Mouse (Mus musculus) liver, embryonic 16.5 days (tissue): Measurements from ENCODE around the gene Slc23a4. TPM values are rescaled to one million over a fixed set of nuclear protein-coding genes. Genes with fewer than 3 reads are reported as not detected.

Experiments
- ATAC-seq: fragments of 200-750 bp; cut with Nextera tagmentation; 2 replicates; pipeline ENCODE4 v1.8.0; 2017; ENCODE audit warnings: low read depth, mild to moderate bottlenecking, moderate number of reproducible peaks, moderate library complexity
- H3K27ac ChIP-seq: fragments of 300-500 bp; sonication (generic); 2 replicates; pipeline ENCODE4 v1.5.1; 2014; ENCODE audit warnings: mild to moderate bottlenecking, low read length
- H3K27me3 ChIP-seq: fragments of 300-500 bp; sonication (generic); 2 replicates; pipeline ENCODE4 v1.6.1; 2014; ENCODE audit warnings: low read depth, low read length, mixed read lengths; ENCODE audit not compliant: control insufficient read depth, insufficient read depth
- H3K36me3 ChIP-seq: fragments of 300-500 bp; sonication (generic); 2 replicates; pipeline ENCODE4 v1.6.1; 2014; ENCODE audit warnings: mild to moderate bottlenecking; ENCODE audit not compliant: control insufficient read depth, insufficient read depth
- H3K4me1 ChIP-seq: fragments of 300-500 bp; sonication (generic); 2 replicates; pipeline ENCODE4 v1.6.1; 2014; ENCODE audit warnings: low read depth, low read length, mixed read lengths; ENCODE audit not compliant: control insufficient read depth
- H3K4me2 ChIP-seq: fragments of 300-500 bp; sonication (generic); 2 replicates; pipeline ENCODE4 v1.6.1; 2014; ENCODE audit warnings: low read depth, low read length, mixed read lengths
- H3K4me3 ChIP-seq: fragments of 300-500 bp; sonication (generic); 2 replicates; pipeline ENCODE4 v1.5.1; 2014; ENCODE audit warnings: low read depth, mild to moderate bottlenecking, low read length
- H3K9ac ChIP-seq: fragments of 300-500 bp; sonication (generic); 2 replicates; pipeline ENCODE4 v1.6.1; 2014; ENCODE audit warnings: low read depth, low read length
- H3K9me3 ChIP-seq: fragments of 300-500 bp; sonication (generic); replicated peaks from 2 replicates; pipeline ENCODE4 v1.6.1; 2016; ENCODE audit warnings: low read length; ENCODE audit not compliant: control insufficient read depth
- WGBS: fragments of 180-500 bp; shearing (Covaris S2); extraction: QIAGEN DNeasy Blood & Tissue Kit; methylation state at CpG from one replicate; pipeline ENCODE4 v1.1.7; 2014; ENCODE audit not compliant: insufficient replicate concordance; 5-methylcytosine and 5-hydroxymethylcytosine counted together
- polyA plus RNA-seq: library from polyadenylated mRNA; unstranded; fragments of >200 nt; fragmentation: Nextera tagmentation; extraction: Ambion mirVana; gene quantifications from 2 replicates; pipeline ENCODE4 v1.2.1, GENCODE M21; 2015

The Slc23a4 gene
- 0.08 and 0.14 TPM in 2 replicates for polyA plus RNA-seq

DNA sequence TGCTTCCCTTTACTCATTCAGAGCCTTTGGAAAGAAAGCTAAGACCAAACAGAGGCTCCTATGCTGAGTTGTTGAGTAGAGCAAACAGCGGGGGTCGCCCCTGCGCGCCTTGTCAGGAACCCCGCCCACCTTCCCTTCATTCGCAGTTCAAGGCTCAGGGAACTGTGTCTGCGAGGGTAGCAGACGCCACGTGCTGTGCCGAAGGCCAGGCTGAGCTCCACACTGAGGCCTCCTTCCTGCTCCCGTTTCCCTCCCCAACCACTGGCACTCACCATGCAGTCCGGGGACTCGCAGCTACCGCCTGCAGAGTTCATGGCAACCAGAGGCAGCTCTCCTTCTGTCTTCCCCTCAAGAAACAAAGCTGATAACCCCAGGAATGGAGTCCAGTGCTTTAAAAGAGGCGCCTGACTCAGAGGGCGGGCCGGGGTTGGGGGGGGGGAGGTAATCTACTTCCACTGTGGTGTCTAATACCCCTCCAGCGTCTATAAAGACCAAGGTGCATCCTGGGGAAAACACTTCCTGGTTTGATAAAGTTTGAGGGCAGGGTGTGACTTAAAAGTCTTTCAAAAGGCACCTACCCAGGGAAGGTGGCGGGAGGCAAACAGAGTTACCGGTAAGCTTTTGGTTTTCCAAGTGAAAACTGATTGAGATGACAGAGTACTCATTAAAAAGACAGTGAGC, at the start of gene Slc23a4:
Gene Slc23a4 (minus strand): TSS at position 324 of the 681 bp plus-strand sequence.
- Histone ChIP-seq H3K9me3 (no peaks in the 10 kb centered on the region), H3K27me3 (no peaks in the 10 kb centered on the region), H3K36me3 (no peaks in the 10 kb centered on the region), H3K27ac (no peak within 1 kb of the TSS), H3K9ac (no peak within 1 kb of the TSS), H3K4me2 (peak within 1 kb of the TSS; percentile 15; the same call in 1 of the 2 replicates), H3K4me1 (peaks cover 3% of the 10 kb centered on the region), H3K4me3 (no peak within 1 kb of the TSS)
- ATAC-seq = no peak
- 8% methylated on average over 20 of the region's 20 CpGs for WGBS

GRCm38 (mm10) chr6:35033341-35033740, 45.1 kb upstream of the Slc23a4 start:
- Histone ChIP-seq H3K27me3 (no peaks in the 10 kb centered on the region), H3K4me1 (no peaks in the 10 kb centered on the region; the same call in 1 of the 2 replicates), H3K9ac (no peak overlapping the region), H3K36me3 (no peaks in the 10 kb centered on the region), H3K9me3 (no peaks in the 10 kb centered on the region), H3K27ac (no peak overlapping the region), H3K4me2 (no peak overlapping the region), H3K4me3 (no peak overlapping the region)
- WGBS = 87% methylated on average over 11 of the region's 11 CpGs
- no peak for ATAC-seq

DNA sequence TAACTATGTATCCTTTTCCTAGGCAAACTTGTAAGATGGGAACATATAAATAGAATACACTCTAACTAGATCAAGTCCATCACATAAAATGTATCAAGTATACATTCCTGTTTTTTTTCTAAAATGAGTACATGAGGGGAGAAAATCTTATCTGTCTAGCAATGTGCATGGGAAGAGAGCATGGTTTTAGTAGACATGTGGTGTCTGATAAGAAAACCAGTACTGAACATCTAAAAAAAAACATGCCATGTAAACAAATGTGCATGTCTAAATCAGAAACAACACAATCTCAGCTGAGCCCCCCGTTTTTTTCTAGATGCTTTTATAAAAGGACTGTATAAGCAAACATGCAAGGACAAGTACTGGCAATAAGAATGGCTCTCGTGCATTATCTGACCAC, 44.5 kb upstream of the Slc23a4 start:
- Histone ChIP-seq H3K9me3 (no peaks in the 10 kb centered on the region), H3K4me1 (no peaks in the 10 kb centered on the region; the same call in 1 of the 2 replicates), H3K4me2 (no peak overlapping the region), H3K27ac (no peak overlapping the region), H3K4me3 (no peak overlapping the region), H3K36me3 (no peaks in the 10 kb centered on the region), H3K9ac (no peak overlapping the region), H3K27me3 (no peaks in the 10 kb centered on the region)
- WGBS = 24% methylated on average over 2 of the region's 2 CpGs
- no peak for ATAC-seq

DNA sequence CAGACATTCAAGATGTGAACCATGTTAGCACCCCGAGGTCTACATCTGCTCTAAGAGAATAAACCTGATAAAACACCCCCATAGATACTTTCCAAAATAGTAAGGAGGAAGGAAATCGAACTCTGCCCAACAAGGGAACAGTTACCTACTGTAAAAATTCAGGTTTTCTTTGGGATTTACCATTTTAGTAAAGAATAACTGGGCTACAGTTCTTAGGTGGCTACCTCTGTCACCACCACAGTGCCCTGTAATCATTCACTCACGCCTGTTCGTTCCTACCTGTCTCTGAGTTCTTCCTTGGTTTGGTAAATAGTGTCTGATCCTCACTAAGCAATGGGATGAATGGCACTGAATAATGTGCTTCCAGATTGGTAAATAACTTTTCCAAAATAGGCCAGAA, 42.6 kb upstream of the Slc23a4 start:
- no peaks in the 10 kb centered on the region; the same call in 1 of the 2 replicates for H3K4me1 ChIP-seq
- 81% methylated on average over 4 of the region's 4 CpGs for WGBS
- H3K4me2 ChIP-seq = no peak overlapping the region
- no peak for ATAC-seq
- no peaks in the 10 kb centered on the region for H3K36me3 ChIP-seq
- no peaks in the 10 kb centered on the region for H3K27me3 ChIP-seq
- H3K9me3 ChIP-seq = no peaks in the 10 kb centered on the region
- H3K27ac ChIP-seq = no peak overlapping the region
- H3K9ac ChIP-seq = no peak overlapping the region
- no peak overlapping the region for H3K4me3 ChIP-seq

- no peaks in the 10 kb centered on the region for H3K36me3 ChIP-seq
- ATAC-seq = no peak
- no peaks in the 10 kb centered on the region; the same call in 1 of the 2 replicates for H3K4me1 ChIP-seq
- no peaks in the 10 kb centered on the region for H3K27me3 ChIP-seq
- no peak overlapping the region for H3K27ac ChIP-seq
- H3K4me3 ChIP-seq = no peak overlapping the region
- 76% methylated on average over 6 of the region's 6 CpGs for WGBS
- H3K9ac ChIP-seq = no peak overlapping the region
- H3K4me2 ChIP-seq = no peak overlapping the region
- no peaks in the 10 kb centered on the region for H3K9me3 ChIP-seq
Observed at GRCm38 (mm10) chr6:35030226-35030625, 42.0 kb upstream of the Slc23a4 start.

GRCm38 (mm10) chr6:35028023-35028422, 39.8 kb upstream of the Slc23a4 start:
- Histone ChIP-seq H3K36me3 (no peaks in the 10 kb centered on the region), H3K9ac (no peak overlapping the region), H3K4me3 (no peak overlapping the region), H3K27ac (no peak overlapping the region), H3K4me1 (no peaks in the 10 kb centered on the region; the same call in 1 of the 2 replicates), H3K4me2 (no peak overlapping the region), H3K27me3 (no peaks in the 10 kb centered on the region), H3K9me3 (no peaks in the 10 kb centered on the region)
- 92% methylated on average over 2 of the region's 2 CpGs for WGBS
- ATAC-seq = no peak

DNA sequence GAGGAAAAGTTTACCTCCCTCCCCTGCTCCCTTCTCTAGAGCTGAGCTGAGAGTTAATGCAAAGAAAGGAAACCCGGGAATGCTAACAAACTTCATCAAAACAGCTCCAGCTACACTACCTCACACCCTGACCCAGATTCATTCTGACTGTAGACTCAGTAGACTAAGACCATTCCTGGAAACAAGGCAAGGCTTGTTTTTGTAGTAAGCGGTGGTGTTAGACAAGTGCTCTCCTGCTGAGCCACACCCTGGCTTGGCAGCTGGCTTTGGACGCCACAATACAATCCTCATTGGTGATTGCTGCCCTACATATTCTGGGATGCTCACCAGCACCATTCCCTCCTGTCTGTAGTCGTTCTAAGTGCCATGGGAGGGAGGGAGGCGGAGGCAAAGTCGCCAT, 39.1 kb upstream of the Slc23a4 start:
- Histone ChIP-seq H3K27me3 (no peaks in the 10 kb centered on the region), H3K4me1 (no peaks in the 10 kb centered on the region), H3K4me3 (no peak overlapping the region), H3K9ac (no peak overlapping the region), H3K36me3 (no peaks in the 10 kb centered on the region), H3K4me2 (no peak overlapping the region), H3K9me3 (no peaks in the 10 kb centered on the region), H3K27ac (no peak overlapping the region)
- no peak for ATAC-seq
- WGBS = 76% methylated on average over 6 of the region's 6 CpGs

DNA sequence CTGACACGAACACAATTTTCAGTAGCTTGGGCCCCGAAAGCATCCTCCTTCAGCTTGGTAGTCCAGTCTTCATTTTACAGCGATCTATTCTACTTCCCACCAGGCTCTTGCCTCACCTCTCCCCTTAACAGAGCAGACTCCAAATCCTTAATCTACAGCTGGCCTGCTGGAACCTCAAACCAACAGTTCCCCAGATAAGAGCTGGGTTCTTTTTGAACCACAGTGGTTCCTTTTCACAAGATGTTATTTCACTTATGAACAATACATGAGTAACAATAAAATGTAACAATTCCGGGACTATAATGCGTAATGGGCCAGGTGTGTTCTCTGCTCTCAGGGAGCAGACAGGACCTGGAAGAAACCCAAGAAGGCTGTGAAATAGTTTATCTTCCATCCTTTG, 28.4 kb upstream of the Slc23a4 start:
- 69% methylated on average over 5 of the region's 5 CpGs for WGBS

DNA sequence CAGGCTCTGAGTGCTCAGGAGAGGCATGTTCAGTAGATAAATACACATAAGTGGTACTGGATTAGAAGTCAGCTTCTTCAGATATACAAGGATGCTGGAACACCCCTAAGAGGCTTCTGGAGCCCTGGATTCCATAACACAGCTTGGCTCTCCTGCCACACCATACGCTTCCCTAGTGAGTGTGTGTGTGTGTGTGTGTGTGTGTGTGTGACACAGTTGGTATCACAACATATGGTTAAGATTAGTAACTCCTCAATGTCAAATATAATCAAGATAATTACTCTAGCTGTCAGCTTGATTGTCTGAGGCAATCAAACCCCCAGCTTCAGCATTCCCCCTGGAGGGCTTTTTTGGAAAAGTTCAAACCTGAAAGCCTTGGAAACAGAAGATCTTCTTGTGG, 23.7 kb upstream of the Slc23a4 start:
- Histone ChIP-seq H3K27me3 (no peaks in the 10 kb centered on the region), H3K4me1 (no peaks in the 10 kb centered on the region), H3K4me3 (no peak overlapping the region), H3K4me2 (no peak overlapping the region), H3K9me3 (no peaks in the 10 kb centered on the region), H3K27ac (no peak overlapping the region), H3K9ac (no peak overlapping the region), H3K36me3 (no peaks in the 10 kb centered on the region)
- WGBS = 83% methylated on average over 1 of the region's 1 CpGs
- ATAC-seq = no peak

More for the DNA sequence above, 28.4 kb upstream of the Slc23a4 start:
- no peaks in the 10 kb centered on the region for H3K4me1 ChIP-seq
- no peaks in the 10 kb centered on the region for H3K36me3 ChIP-seq
- H3K4me3 ChIP-seq = no peak overlapping the region
- no peaks in the 10 kb centered on the region for H3K9me3 ChIP-seq
- no peak for ATAC-seq
- no peaks in the 10 kb centered on the region for H3K27me3 ChIP-seq
- H3K9ac ChIP-seq = no peak overlapping the region
- no peak overlapping the region for H3K4me2 ChIP-seq
- H3K27ac ChIP-seq = no peak overlapping the region
